Mouse (Mus musculus): ENCODE results near the gene Tbpl1. TPM values are rescaled to one million over a fixed set of nuclear protein-coding genes. Genes with fewer than 3 reads are reported as not detected.

The Tbpl1 gene
- total and polyA plus RNA-seq, 3 experiments, result 15.3 to 23.0 (median 20.8) TPM

- Histone ChIP-seq H3K4me3 (no peak overlapping the region), H3K27ac (no peak overlapping the region), H3K27me3 (ENCODE audit: control insufficient read depth, insufficient read depth, low read length) (no peaks in the 10 kb centered on the region), H3K36me3 (ENCODE audit: control insufficient read depth, insufficient read depth, low read length) (no peaks in the 10 kb centered on the region), H3K9ac (ENCODE audit: low read depth, low read length) (no peak overlapping the region), H3K79me2 (replicated peaks; ENCODE audit: control insufficient read depth, insufficient read depth, low read length) (no peaks in the 10 kb centered on the region), H3K4me1 (ENCODE audit: control insufficient read depth, insufficient read depth, low read length) (no peaks in the 10 kb centered on the region)
- WGBS, result 83% methylated on average over 3 of the region's 3 CpGs
- intact Hi-C loops (cut with DNase I), result loop anchor here (5.0 kb wide), 2 partner anchors 157 to 197 kb away; no protein-coding TSS in a partner anchor
- TF ChIP-seq EP300 (IDR thresholded peaks at IDR 0.05; ENCODE audit: insufficient read depth, low read depth, low read length) (no peak), POLR2A (IDR thresholded peaks at IDR 0.05; ENCODE audit: insufficient read depth, low read depth, low read length) (no peak), CTCF (IDR thresholded peaks at IDR 0.05) (no peak)
- DNase-seq, result no peak
Measured at GRCm38 (mm10) chr10:22774626-22775025, 42.9 kb upstream of the Tbpl1 start.

GRCm38 (mm10) chr10:22754240-22754639, 22.5 kb upstream of the Tbpl1 start:
- intact Hi-C loops (cut with DNase I), result no loop called here

GRCm38 (mm10) chr10:22751175-22751682, 19.5 kb upstream of the Tbpl1 start:
- no peak overlapping the region for H3K9ac ChIP-seq (ENCODE audit: low read depth, low read length)
- no peaks in the 10 kb centered on the region for H3K36me3 ChIP-seq (ENCODE audit: control insufficient read depth, insufficient read depth, low read length)
- peaks cover 9% of the 10 kb centered on the region for H3K4me1 ChIP-seq (ENCODE audit: control insufficient read depth, insufficient read depth, low read length)
- no peak overlapping the region for H3K4me3 ChIP-seq
- H3K27ac ChIP-seq, result peak overlapping the region; percentile 18
- no peaks in the 10 kb centered on the region for H3K27me3 ChIP-seq (ENCODE audit: control insufficient read depth, insufficient read depth, low read length)
- 25% methylated on average over 5 of the region's 5 CpGs for WGBS
- intact Hi-C loops (cut with DNase I), result no loop called here
- no peaks in the 10 kb centered on the region for H3K79me2 ChIP-seq (replicated peaks; ENCODE audit: control insufficient read depth, insufficient read depth, low read length)
- no peak for DNase-seq
- no peak for TF ChIP-seq CTCF (IDR thresholded peaks at IDR 0.05)
- TF ChIP-seq EP300 (IDR thresholded peaks at IDR 0.05; ENCODE audit: insufficient read depth, low read depth, low read length), result no peak
- TF ChIP-seq POLR2A (IDR thresholded peaks at IDR 0.05; ENCODE audit: insufficient read depth, low read depth, low read length), result no peak

More at GRCm38 (mm10) chr10:22754240-22754639, 22.5 kb upstream of the Tbpl1 start:
- H3K79me2 ChIP-seq (replicated peaks; ENCODE audit: control insufficient read depth, insufficient read depth, low read length), result no peaks in the 10 kb centered on the region
- H3K36me3 ChIP-seq (ENCODE audit: control insufficient read depth, insufficient read depth, low read length), result no peaks in the 10 kb centered on the region
- TF ChIP-seq POLR2A (IDR thresholded peaks at IDR 0.05; ENCODE audit: insufficient read depth, low read depth, low read length), result no peak
- no peak for TF ChIP-seq CTCF (IDR thresholded peaks at IDR 0.05)
- TF ChIP-seq EP300 (IDR thresholded peaks at IDR 0.05; ENCODE audit: insufficient read depth, low read depth, low read length), result no peak
- no peaks in the 10 kb centered on the region for H3K27me3 ChIP-seq (ENCODE audit: control insufficient read depth, insufficient read depth, low read length)
- peaks cover 2% of the 10 kb centered on the region; the same call in 1 of the 2 replicates for H3K4me1 ChIP-seq (ENCODE audit: control insufficient read depth, insufficient read depth, low read length)
- H3K4me3 ChIP-seq, result no peak overlapping the region
- H3K9ac ChIP-seq (ENCODE audit: low read depth, low read length), result no peak overlapping the region
- WGBS, result 96% methylated on average over 1 of the region's 1 CpGs
- H3K27ac ChIP-seq, result no peak overlapping the region
- no peak for DNase-seq

GRCm38 (mm10) chr10:22746334-22747322, 14.9 kb upstream of the Tbpl1 start:
- H3K36me3 ChIP-seq (ENCODE audit: control insufficient read depth, insufficient read depth, low read length), result no peaks in the 10 kb centered on the region
- peaks cover 9% of the 10 kb centered on the region for H3K4me1 ChIP-seq (ENCODE audit: control insufficient read depth, insufficient read depth, low read length)
- H3K4me3 ChIP-seq, result no peak overlapping the region
- intact Hi-C loops (cut with DNase I), result no loop called here
- no peaks in the 10 kb centered on the region for H3K27me3 ChIP-seq (ENCODE audit: control insufficient read depth, insufficient read depth, low read length)
- H3K27ac ChIP-seq, result peak overlapping the region; percentile 69
- H3K9ac ChIP-seq (ENCODE audit: low read depth, low read length), result no peak overlapping the region
- H3K79me2 ChIP-seq (replicated peaks; ENCODE audit: control insufficient read depth, insufficient read depth, low read length), result no peaks in the 10 kb centered on the region
- TF ChIP-seq POLR2A (IDR thresholded peaks at IDR 0.05; ENCODE audit: insufficient read depth, low read depth, low read length) (no peak), EP300 (IDR thresholded peaks at IDR 0.05; ENCODE audit: insufficient read depth, low read depth, low read length) (no peak), CTCF (IDR thresholded peaks at IDR 0.05) (no peak)
- WGBS, result 21% methylated on average over 13 of the region's 13 CpGs
- DNase-seq, result peak in 1 of 2 experiments; percentile 17

GRCm38 (mm10) chr10:22745922-22746321, 14.2 kb upstream of the Tbpl1 start:
- WGBS, result 50% methylated on average over 7 of the region's 7 CpGs
- TF ChIP-seq POLR2A (IDR thresholded peaks at IDR 0.05; ENCODE audit: insufficient read depth, low read depth, low read length), result no peak
- TF ChIP-seq CTCF (IDR thresholded peaks at IDR 0.05), result no peak
- TF ChIP-seq EP300 (IDR thresholded peaks at IDR 0.05; ENCODE audit: insufficient read depth, low read depth, low read length), result no peak
- DNase-seq, result no peak
- Histone ChIP-seq H3K27me3 (ENCODE audit: control insufficient read depth, insufficient read depth, low read length) (no peaks in the 10 kb centered on the region), H3K9ac (ENCODE audit: low read depth, low read length) (no peak overlapping the region), H3K4me3 (no peak overlapping the region), H3K79me2 (replicated peaks; ENCODE audit: control insufficient read depth, insufficient read depth, low read length) (no peaks in the 10 kb centered on the region), H3K27ac (peak overlapping the region; percentile 69), H3K36me3 (ENCODE audit: control insufficient read depth, insufficient read depth, low read length) (no peaks in the 10 kb centered on the region), H3K4me1 (ENCODE audit: control insufficient read depth, insufficient read depth, low read length) (peaks cover 9% of the 10 kb centered on the region)
- intact Hi-C loops (cut with DNase I), result no loop called here
